Mouse (Mus musculus) stomach, postnatal 0 days (tissue): ENCODE measurements around the gene Map3k15. TPM values are rescaled to one million over a fixed set of nuclear protein-coding genes. Genes with fewer than 3 reads are reported as not detected.

ENCODE experiments used
- ATAC-seq: fragments of 200-750 bp; cut with Nextera tagmentation; 2 replicates; pipeline ENCODE4 v1.8.0; 2017; ENCODE audit not compliant: low FRiP score, low TSS enrichment
- DNase-seq: peaks from one replicate; pipeline ENCODE4 v3.0.0-alpha.2; 2016; ENCODE audit warnings: low spot score
- H3K27ac ChIP-seq: fragments of 300-500 bp; sonication (generic); replicated peaks from 2 replicates; pipeline ENCODE4 v1.5.1; 2014; ENCODE audit warnings: mild to moderate bottlenecking, control low read depth
- H3K27me3 ChIP-seq: fragments of 300-500 bp; sonication (generic); 2 replicates; pipeline ENCODE4 v1.6.1; 2014; ENCODE audit warnings: low read length; ENCODE audit not compliant: control insufficient read depth, insufficient read depth
- H3K36me3 ChIP-seq: fragments of 300-500 bp; sonication (generic); 2 replicates; pipeline ENCODE4 v1.6.1; 2014; ENCODE audit warnings: low read length, mixed read lengths; ENCODE audit not compliant: control insufficient read depth, insufficient read depth
- H3K4me1 ChIP-seq: fragments of 300-500 bp; sonication (generic); replicated peaks from 2 replicates; pipeline ENCODE4 v1.6.1; 2014; ENCODE audit warnings: antibody characterized with exemption; ENCODE audit not compliant: control insufficient read depth, insufficient read depth
- H3K4me2 ChIP-seq: fragments of 300-500 bp; sonication (generic); replicated peaks from 2 replicates; pipeline ENCODE4 v1.6.1; 2014; ENCODE audit warnings: low read depth, mild to moderate bottlenecking, control low read depth, moderate library complexity
- H3K4me3 ChIP-seq: fragments of 300-500 bp; sonication (generic); 2 replicates; pipeline ENCODE4 v1.5.1; 2014; ENCODE audit warnings: low read depth, low read length, control low read depth
- H3K9ac ChIP-seq: fragments of 300-500 bp; sonication (generic); 2 replicates; pipeline ENCODE4 v1.6.1; 2014; ENCODE audit warnings: mild to moderate bottlenecking, low read length, control low read depth, mixed read lengths
- H3K9me3 ChIP-seq: fragments of 300-500 bp; sonication (generic); 2 replicates; pipeline ENCODE4 v1.6.1; 2016; ENCODE audit warnings: low read length; ENCODE audit not compliant: control insufficient read depth
- CTCF ChIP-seq: IDR thresholded peaks from 2 replicates; pipeline ENCODE4 v1.5.1; 2016; ENCODE audit warnings: antibody characterized with exemption, low read depth, mild to moderate bottlenecking, moderate library complexity
- EP300 ChIP-seq: optimal IDR thresholded peaks from 2 replicates; pipeline ENCODE3; 2016; ENCODE audit warnings: antibody characterized with exemption
- WGBS: fragments of 180-500 bp; shearing (Covaris S2); extraction: QIAGEN DNeasy Blood & Tissue Kit; methylation state at CpG from one replicate; pipeline ENCODE4 v1.1.7; 2014; 5-methylcytosine and 5-hydroxymethylcytosine counted together
- polyA plus RNA-seq: library from polyadenylated mRNA; unstranded; fragments of >200 nt; fragmentation: Nextera tagmentation; extraction: Ambion mirVana; gene quantifications from 2 replicates; pipeline ENCODE4 v1.2.1, GENCODE M21; 2015

The Map3k15 gene
- polyA plus RNA-seq, 1 experiment from 2014 or later, result 0.12 TPM

DNA sequence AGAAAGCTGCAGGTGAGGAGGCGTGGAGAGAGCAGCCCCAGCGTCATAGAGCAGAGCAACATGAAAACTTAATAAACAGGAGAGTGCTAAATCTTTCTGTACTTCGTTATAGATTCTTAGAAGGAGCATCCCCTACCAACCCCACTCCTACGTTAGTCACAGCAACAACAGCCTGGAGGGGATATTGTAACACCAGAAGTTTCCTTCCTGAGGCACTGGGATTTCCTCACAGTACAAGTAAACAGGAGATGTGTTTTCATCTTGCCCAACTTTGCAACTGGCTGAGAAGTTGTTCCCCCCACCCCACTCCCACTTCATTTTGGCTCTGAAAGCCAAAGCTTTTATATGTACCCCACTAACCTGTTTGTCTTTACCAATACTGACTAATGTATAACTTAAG lies 119.6 kb downstream of the Map3k15 start:
- WGBS, result 78% methylated on average over 4 of the region's 4 CpGs
- no peak for ATAC-seq
- TF ChIP-seq EP300 (no peak), CTCF (no peak)

GRCm38 (mm10) chrX:160113777-160114176 lies 125.5 kb downstream of the Map3k15 start:
- Histone ChIP-seq H3K4me1 (no peaks in the 10 kb centered on the region), H3K9me3 (no peaks in the 10 kb centered on the region), H3K4me3 (no peak overlapping the region), H3K36me3 (no peaks in the 10 kb centered on the region), H3K27ac (no peak overlapping the region), H3K27me3 (no peaks in the 10 kb centered on the region), H3K9ac (no peak overlapping the region), H3K4me2 (no peak overlapping the region)
- TF ChIP-seq EP300 (no peak), CTCF (no peak)
- 77% methylated on average over 1 of the region's 1 CpGs for WGBS
- DNase-seq (no peak), ATAC-seq (no peak)

More for the DNA sequence above, 119.6 kb downstream of the Map3k15 start:
- no peaks in the 10 kb centered on the region for H3K36me3 ChIP-seq
- H3K9me3 ChIP-seq, result no peaks in the 10 kb centered on the region
- H3K27me3 ChIP-seq, result no peaks in the 10 kb centered on the region
- no peak overlapping the region for H3K9ac ChIP-seq
- H3K27ac ChIP-seq, result no peak overlapping the region
- no peak overlapping the region for H3K4me3 ChIP-seq
- H3K4me2 ChIP-seq, result no peak overlapping the region
- no peaks in the 10 kb centered on the region for H3K4me1 ChIP-seq
- DNase-seq, result no peak

- no peak for TF ChIP-seq CTCF
- no peak for TF ChIP-seq EP300
- Histone ChIP-seq H3K9me3 (no peaks in the 10 kb centered on the region), H3K27me3 (no peaks in the 10 kb centered on the region), H3K27ac (no peak overlapping the region), H3K4me2 (no peak overlapping the region), H3K4me1 (no peaks in the 10 kb centered on the region), H3K36me3 (no peaks in the 10 kb centered on the region), H3K9ac (no peak overlapping the region), H3K4me3 (no peak overlapping the region)
- DNase-seq (no peak), ATAC-seq (no peak)
These were observed 127.8 kb downstream of the Map3k15 start for GRCm38 (mm10) chrX:160116074-160116473.

GRCm38 (mm10) chrX:160116658-160117057 lies 128.4 kb downstream of the Map3k15 start:
- no peak overlapping the region for H3K4me3 ChIP-seq
- DNase-seq (peak; percentile 50), ATAC-seq (0 out of 2 replicates have a peak, but pooled peaks have one; percentile 57)
- H3K4me2 ChIP-seq, result no peak overlapping the region
- TF ChIP-seq CTCF (peak; percentile 87), EP300 (no peak)
- H3K4me1 ChIP-seq, result no peaks in the 10 kb centered on the region
- no peak overlapping the region for H3K9ac ChIP-seq
- 70% methylated on average over 3 of the region's 3 CpGs for WGBS
- H3K9me3 ChIP-seq, result no peaks in the 10 kb centered on the region
- H3K27me3 ChIP-seq, result no peaks in the 10 kb centered on the region
- no peaks in the 10 kb centered on the region for H3K36me3 ChIP-seq
- H3K27ac ChIP-seq, result no peak overlapping the region

- WGBS, result 69% methylated on average over 11 of the region's 11 CpGs
- H3K4me1 ChIP-seq, result no peaks in the 10 kb centered on the region
- TF ChIP-seq EP300, result no peak
- no peak for TF ChIP-seq CTCF
These were observed 146.1 kb downstream of the Map3k15 start for GRCm38 (mm10) chrX:160134136-160134843.

DNA sequence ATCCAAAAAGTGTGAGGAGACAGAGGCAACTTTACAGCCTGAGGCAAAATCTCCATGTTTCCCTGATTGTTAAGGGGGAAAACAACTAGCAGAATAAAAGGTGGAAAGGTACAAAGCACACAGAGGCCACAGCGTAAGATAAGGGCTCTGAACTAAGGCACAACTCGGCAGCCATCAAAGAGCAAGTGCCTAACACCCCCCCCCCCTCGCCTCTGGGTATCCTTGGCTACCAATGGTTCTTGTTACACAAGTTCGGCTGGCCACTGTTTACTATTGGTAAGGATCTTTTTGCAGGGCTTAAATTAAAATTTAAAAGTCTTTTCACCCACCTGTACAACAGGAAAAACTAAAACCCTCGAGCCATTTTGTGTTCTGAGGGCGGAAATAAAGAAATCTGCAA lies 147.5 kb downstream of the Map3k15 start:
- H3K4me3 ChIP-seq, result peak overlapping the region; percentile 19; the same call in 1 of the 2 replicates
- no peak for ATAC-seq

More at GRCm38 (mm10) chrX:160134136-160134843, 146.1 kb downstream of the Map3k15 start:
- no peaks in the 10 kb centered on the region for H3K27me3 ChIP-seq
- no peaks in the 10 kb centered on the region for H3K9me3 ChIP-seq
- no peak overlapping the region for H3K9ac ChIP-seq
- no peak overlapping the region for H3K4me3 ChIP-seq
- no peak for DNase-seq
- no peak overlapping the region for H3K27ac ChIP-seq
- no peak for ATAC-seq
- H3K4me2 ChIP-seq, result no peak overlapping the region
- no peaks in the 10 kb centered on the region for H3K36me3 ChIP-seq

More for the DNA sequence above, 147.5 kb downstream of the Map3k15 start:
- Histone ChIP-seq H3K27me3 (no peaks in the 10 kb centered on the region), H3K4me1 (no peaks in the 10 kb centered on the region), H3K4me2 (peak overlapping the region; percentile 53), H3K9me3 (no peaks in the 10 kb centered on the region), H3K9ac (no peak overlapping the region), H3K36me3 (no peaks in the 10 kb centered on the region), H3K27ac (no peak overlapping the region)
- peak; percentile 61 for DNase-seq
- 32% methylated on average over 6 of the region's 6 CpGs for WGBS
- TF ChIP-seq EP300 (no peak), CTCF (no peak)
